Mouse (Mus musculus) lung, postnatal 10 days (tissue): Measurements from ENCODE around the gene Tmem94.

Experiments used
- DNase-seq: peaks from one replicate; pipeline ENCODE4 v3.0.0; 2021

Gene Tmem94

GRCm38 (mm10) chr11:115766981-115767380 is 1.7 kb downstream of the Tmem94 start:
- DNase-seq, result no peak

- DNase-seq, result no peak
Measured at GRCm38 (mm10) chr11:115768896-115769295, 3.7 kb downstream of the Tmem94 start.

GRCm38 (mm10) chr11:115774653-115775052 is 9.4 kb downstream of the Tmem94 start:
- DNase-seq, result no peak

- DNase-seq, result peak; percentile 43
Measured at GRCm38 (mm10) chr11:115775821-115776665, 10.8 kb downstream of the Tmem94 start.

GRCm38 (mm10) chr11:115776954-115777353 is 11.7 kb downstream of the Tmem94 start:
- no peak for DNase-seq

- peak; percentile 14 for DNase-seq
Measured at GRCm38 (mm10) chr11:115777487-115778335, 12.5 kb downstream of the Tmem94 start.

- DNase-seq, result peak; percentile 97
Measured at GRCm38 (mm10) chr11:115779038-115779571, 13.9 kb downstream of the Tmem94 start.

- DNase-seq, result no peak
Measured at GRCm38 (mm10) chr11:115780141-115781070, 15.2 kb downstream of the Tmem94 start.

- DNase-seq, result no peak
Measured at GRCm38 (mm10) chr11:115786473-115786872, 21.2 kb downstream of the Tmem94 start.

- no peak for DNase-seq
Measured at GRCm38 (mm10) chr11:115789787-115790186, 24.6 kb downstream of the Tmem94 start.

- DNase-seq, result no peak
Measured at GRCm38 (mm10) chr11:115791919-115792318, 26.7 kb downstream of the Tmem94 start.

GRCm38 (mm10) chr11:115792353-115792752 is 27.1 kb downstream of the Tmem94 start:
- DNase-seq, result no peak

- DNase-seq, result no peak
Measured at GRCm38 (mm10) chr11:115796898-115797297, 31.7 kb downstream of the Tmem94 start.

- DNase-seq, result no peak
Measured at GRCm38 (mm10) chr11:115797665-115798064, 32.4 kb downstream of the Tmem94 start.

- DNase-seq, result no peak
Measured at GRCm38 (mm10) chr11:115800981-115801380, 35.7 kb downstream of the Tmem94 start.

- no peak for DNase-seq
Measured at GRCm38 (mm10) chr11:115803072-115803709, 38.0 kb downstream of the Tmem94 start.

GRCm38 (mm10) chr11:115805005-115805404 is 39.8 kb downstream of the Tmem94 start:
- no peak for DNase-seq

- peak; percentile 60 for DNase-seq
Measured at GRCm38 (mm10) chr11:115806154-115806553, 40.9 kb downstream of the Tmem94 start.

- DNase-seq, result no peak
Measured at GRCm38 (mm10) chr11:115807306-115807705, 42.1 kb downstream of the Tmem94 start.

- no peak for DNase-seq
Measured at GRCm38 (mm10) chr11:115807971-115808370, 42.7 kb downstream of the Tmem94 start.

GRCm38 (mm10) chr11:115808696-115809310 is 43.6 kb downstream of the Tmem94 start:
- DNase-seq, result peak; percentile 67
